8 mouse cellular contexts compared by ENCODE assay signal in the genomic region with DNA sequence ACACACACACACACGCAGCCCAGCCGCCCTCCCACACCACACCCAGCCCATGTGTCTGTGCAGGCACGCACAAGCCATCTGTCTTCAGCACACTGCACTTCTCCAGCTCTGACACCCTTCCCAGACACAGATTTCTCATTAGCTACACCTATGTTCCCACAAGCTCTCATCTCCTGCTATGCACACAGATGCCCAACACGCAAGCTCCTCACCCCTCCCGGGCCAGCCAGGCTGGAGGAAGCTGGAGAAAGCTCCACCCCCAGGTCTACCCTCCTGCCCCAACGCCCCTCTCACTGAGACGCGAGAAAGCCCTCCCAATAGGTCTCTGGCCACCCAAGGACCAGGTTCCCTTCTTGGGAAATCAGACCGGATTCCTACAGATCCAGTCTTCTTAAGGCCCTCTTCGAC. TPM values are rescaled to one million over a fixed set of nuclear protein-coding genes. Genes with fewer than 3 reads are reported as not detected.
DNase-seq lines count a peak whose midpoint lies in the region; ATAC-seq and TF ChIP-seq lines count a peak whose summit lies in the region.

No protein-coding gene starts in this region.

- ATAC-seq in heart, embryonic 12.5 days (ENCODE audit: insufficient number of reproducible peaks, low FRiP score) = 0 out of 2 replicates have a peak, but pooled peaks have one; percentile 4
- no peak for ATAC-seq in midbrain, postnatal 0 days (ENCODE audit: low FRiP score)
- no peak for ATAC-seq in inflammation-experienced regulatory T-cells, adult 6 months

- H3K9me3 ChIP-seq in heart, embryonic 12.5 days (replicated peaks) = no peaks in the 10 kb centered on the region
- no peaks in the 10 kb centered on the region for H3K9me3 ChIP-seq in midbrain, postnatal 0 days (ENCODE audit: low read length)

- peak overlapping the region; percentile 91 for H3K4me2 ChIP-seq in heart, embryonic 12.5 days
- peak overlapping the region; percentile 58 for H3K4me2 ChIP-seq in midbrain, postnatal 0 days (ENCODE audit: low read depth, low read length, poor library complexity, severe bottlenecking)

- peaks cover 63% of the 10 kb centered on the region for H3K4me1 ChIP-seq in heart, embryonic 12.5 days (replicated peaks)
- H3K4me1 ChIP-seq in midbrain, postnatal 0 days (ENCODE audit: insufficient read depth, low read length) = peaks cover 9% of the 10 kb centered on the region; the same call in 1 of the 2 replicates

- H3K9ac ChIP-seq in heart, embryonic 12.5 days = peak overlapping the region; percentile 70
- no peak overlapping the region for H3K9ac ChIP-seq in midbrain, postnatal 0 days (replicated peaks; ENCODE audit: low read length, poor library complexity, severe bottlenecking)

- no peaks in the 10 kb centered on the region for H3K36me3 ChIP-seq in heart, embryonic 12.5 days
- H3K36me3 ChIP-seq in midbrain, postnatal 0 days (ENCODE audit: insufficient read depth, low read length) = no peaks in the 10 kb centered on the region

- H3K27me3 ChIP-seq in heart, embryonic 12.5 days (replicated peaks) = peaks cover 21% of the 10 kb centered on the region; the same call in 1 of the 2 replicates
- H3K27me3 ChIP-seq in midbrain, postnatal 0 days (ENCODE audit: insufficient read depth, low read length) = peaks cover 64% of the 10 kb centered on the region

- H3K27ac ChIP-seq in heart, embryonic 12.5 days (ENCODE audit: poor library complexity, severe bottlenecking) = peak overlapping the region; percentile 51; the same call in 1 of the 2 replicates
- no peak overlapping the region for H3K27ac ChIP-seq in midbrain, postnatal 0 days (ENCODE audit: low read depth, low read length)

- DNase-seq in layer of hippocampus, adult 11-12 months (ENCODE audit: low spot score) = peak; percentile 46
- DNase-seq in layer of hippocampus, postnatal 14 days (ENCODE audit: low spot score in 2 of 2) = no peak
- DNase-seq in cerebellum, postnatal 25 days = peak; percentile 76 to 80
- DNase-seq in kidney, postnatal 14 days = peak; percentile 50
- no peak for DNase-seq in midbrain, postnatal 0 days (ENCODE audit: low spot score)
- DNase-seq in testis, postnatal 10 days (ENCODE audit: low spot score) = no peak

- no peak for TF ChIP-seq CTCF in midbrain, postnatal 0 days (IDR thresholded peaks at IDR 0.05)

- 6% methylated on average over 10 of the region's 10 CpGs for WGBS in heart, embryonic 12.5 days
- 7% methylated on average over 10 of the region's 10 CpGs for WGBS in midbrain, postnatal 0 days

- H3K4me3 ChIP-seq in heart, embryonic 12.5 days = peak overlapping the region; percentile 54
- peak overlapping the region; percentile 35; the same call in 1 of the 2 replicates for H3K4me3 ChIP-seq in midbrain, postnatal 0 days (ENCODE audit: low read depth, low read length)

RNA-seq across cellular contexts. Expression of a gene that starts 4.4 kb away (rescaled TPM):
- total RNA-seq in layer of hippocampus, postnatal 14 days (2021) = 10 to 100 TPM in 1 of 2 experiments, 1 to 10 TPM in 1; 8.7 to 11.3 TPM
- polyA plus RNA-seq in heart, embryonic 12.5 days (2016; fragmentation: Nextera tagmentation; extraction: Ambion mirVana) = 8.2 and 8.9 TPM in 2 replicates
- total RNA-seq in midbrain, postnatal 0 days (2014; rRNA removed) = 3.0 and 3.4 TPM in 2 replicates
- polyA plus RNA-seq in midbrain, postnatal 0 days (2015; fragmentation: Nextera tagmentation; extraction: Ambion mirVana) = 2.3 and 2.7 TPM in 2 replicates
- not detected for polyA plus RNA-seq in inflammation-experienced regulatory T-cells, adult 6 months (2017; shearing (Covaris generic))

Comparison
In these comparisons a context has a peak if more than half of its experiments do, and no peak if none do; other contexts are left out.
1. DNase-seq: peak in layer of hippocampus, adult 11-12 months (single experiment), cerebellum, postnatal 25 days (2 of 2) and kidney, postnatal 14 days (single experiment); none in layer of hippocampus, postnatal 14 days (0 of 2), midbrain, postnatal 0 days (single experiment) and testis, postnatal 10 days (single experiment).